Mouse (Mus musculus) brain, embryonic 14.5 days (tissue): Measurements from ENCODE around the gene Ktn1.

Source experiments
- CTCF ChIP-seq: fragments of 200-500 bp; IDR thresholded peaks from 2 replicates; pipeline ENCODE4 v1.5.1; 2012; ENCODE audit warnings: inconsistent platforms, mild to moderate bottlenecking, moderate library complexity, borderline replicate concordance; ENCODE audit not compliant: insufficient read depth, insufficient read length; ENCODE audit errors: extremely low read depth
- POLR2A ChIP-seq: fragments of 200-500 bp; IDR thresholded peaks from 2 replicates; pipeline ENCODE4 v1.6.1; 2012; ENCODE audit warnings: mild to moderate bottlenecking, inconsistent platforms, borderline replicate concordance; ENCODE audit not compliant: poor library complexity, insufficient read depth, insufficient read length, severe bottlenecking; ENCODE audit errors: extremely low read depth

DNA sequence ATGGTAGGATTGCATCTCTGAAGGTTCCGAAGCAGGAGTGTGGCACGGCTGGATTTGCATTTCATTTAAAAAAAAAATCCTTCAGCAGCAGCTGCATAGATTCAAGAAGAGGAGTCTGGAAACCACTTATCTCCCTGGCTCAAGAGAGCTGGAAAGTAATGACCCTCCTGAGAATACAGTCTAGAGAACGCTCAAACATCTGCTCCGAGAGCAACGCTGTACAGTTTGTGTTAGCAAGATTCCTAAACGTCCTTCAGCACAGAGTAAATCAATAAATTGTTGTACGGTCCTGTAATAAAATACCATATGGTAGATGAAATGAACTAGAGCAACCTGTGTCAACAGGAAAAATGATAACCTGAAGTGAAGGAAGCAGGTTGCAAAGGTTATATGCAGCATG lies 35.0 kb upstream of the Ktn1 start:
- TF ChIP-seq POLR2A = no peak
- TF ChIP-seq CTCF = no peak
